Mouse (Mus musculus) neural tube, embryonic 15.5 days (tissue): ENCODE results near the gene Fancb. TPM values are rescaled to one million over a fixed set of nuclear protein-coding genes. Genes with fewer than 3 reads are reported as not detected.

Experiments used
- ATAC-seq: fragments of 200-750 bp; cut with Nextera tagmentation; 2 replicates; pipeline ENCODE4 v1.8.0; 2017; ENCODE audit warnings: mild to moderate bottlenecking, moderate TSS enrichment, moderate library complexity; ENCODE audit not compliant: low FRiP score
- H3K27ac ChIP-seq: fragments of 300-500 bp; sonication (generic); replicated peaks from 2 replicates; pipeline ENCODE4 v1.5.1; 2015; ENCODE audit warnings: mild to moderate bottlenecking, inconsistent platforms
- H3K27me3 ChIP-seq: fragments of 300-500 bp; sonication (generic); replicated peaks from 2 replicates; pipeline ENCODE4 v1.6.1; 2015; ENCODE audit warnings: inconsistent platforms
- H3K36me3 ChIP-seq: fragments of 300-500 bp; sonication (generic); 2 replicates; pipeline ENCODE4 v1.6.1; 2015; ENCODE audit warnings: inconsistent platforms
- H3K4me1 ChIP-seq: fragments of 300-500 bp; sonication (generic); 2 replicates; pipeline ENCODE4 v1.6.1; 2015; ENCODE audit warnings: inconsistent platforms
- H3K4me2 ChIP-seq: fragments of 300-500 bp; sonication (generic); 2 replicates; pipeline ENCODE4 v1.6.1; 2015; ENCODE audit warnings: inconsistent platforms, mild to moderate bottlenecking, moderate library complexity
- H3K4me3 ChIP-seq: fragments of 300-500 bp; sonication (generic); replicated peaks from 2 replicates; pipeline ENCODE4 v1.5.1; 2015; ENCODE audit warnings: mild to moderate bottlenecking, inconsistent platforms
- H3K9ac ChIP-seq: fragments of 300-500 bp; sonication (generic); replicated peaks from 2 replicates; pipeline ENCODE4 v1.6.1; 2015; ENCODE audit warnings: mild to moderate bottlenecking, inconsistent platforms
- H3K9me3 ChIP-seq: fragments of 300-500 bp; sonication (generic); replicated peaks from 2 replicates; pipeline ENCODE4 v1.6.1; 2016; ENCODE audit warnings: inconsistent platforms
- WGBS: fragments of 180-500 bp; shearing (Covaris S2); methylation state at CpG from one replicate; pipeline ENCODE4 v1.1.7; 2015; ENCODE audit warnings: mixed read lengths; 5-methylcytosine and 5-hydroxymethylcytosine counted together
- polyA plus RNA-seq: library from polyadenylated mRNA; unstranded; fragments of >200 nt; fragmentation: Nextera tagmentation; extraction: Ambion mirVana; gene quantifications from 2 replicates; pipeline ENCODE4 v1.2.1, GENCODE M21; 2015

The Fancb gene
- 3.0 and 3.9 TPM in 2 replicates for polyA plus RNA-seq

GRCm38 (mm10) chrX:164980193-164980775, at the start of gene Fancb, which contains the start of gene Mospd2:
Fancb (plus strand) TSS chrX:164980592.
Mospd2 (minus strand) TSS chrX:164980375.
- ATAC-seq, result peak; percentile 99
- Histone ChIP-seq H3K4me3 (peak within 1 kb of the TSS; percentile 57), H3K27me3 (no peaks in the 10 kb centered on the region), H3K4me2 (peak within 1 kb of the TSS; percentile 57), H3K27ac (peak within 1 kb of the TSS; percentile 76), H3K9ac (peak within 1 kb of the TSS; percentile 57), H3K9me3 (no peaks in the 10 kb centered on the region), H3K4me1 (peaks cover 12% of the 10 kb centered on the region; the same call in 1 of the 2 replicates), H3K36me3 (no peaks in the 10 kb centered on the region)
- WGBS, result 14% methylated on average over 26 of the region's 26 CpGs

GRCm38 (mm10) chrX:164941540-164941939, 38.9 kb upstream of the Fancb start:
- Histone ChIP-seq H3K4me1 (no peaks in the 10 kb centered on the region), H3K9ac (no peak overlapping the region), H3K4me3 (no peak overlapping the region), H3K36me3 (peaks cover 7% of the 10 kb centered on the region; the same call in 1 of the 2 replicates), H3K27ac (no peak overlapping the region), H3K4me2 (no peak overlapping the region), H3K9me3 (no peaks in the 10 kb centered on the region), H3K27me3 (no peaks in the 10 kb centered on the region)
- over 99% methylated on average over 5 of the region's 5 CpGs for WGBS
- no peak for ATAC-seq

GRCm38 (mm10) chrX:164951858-164952576, 28.4 kb upstream of the Fancb start:
- Histone ChIP-seq H3K4me2 (no peak overlapping the region), H3K27me3 (no peaks in the 10 kb centered on the region), H3K4me1 (no peaks in the 10 kb centered on the region), H3K9ac (no peak overlapping the region), H3K27ac (no peak overlapping the region), H3K9me3 (no peaks in the 10 kb centered on the region), H3K4me3 (no peak overlapping the region), H3K36me3 (no peaks in the 10 kb centered on the region)
- no peak for ATAC-seq
- 45% methylated on average over 11 of the region's 11 CpGs for WGBS

DNA sequence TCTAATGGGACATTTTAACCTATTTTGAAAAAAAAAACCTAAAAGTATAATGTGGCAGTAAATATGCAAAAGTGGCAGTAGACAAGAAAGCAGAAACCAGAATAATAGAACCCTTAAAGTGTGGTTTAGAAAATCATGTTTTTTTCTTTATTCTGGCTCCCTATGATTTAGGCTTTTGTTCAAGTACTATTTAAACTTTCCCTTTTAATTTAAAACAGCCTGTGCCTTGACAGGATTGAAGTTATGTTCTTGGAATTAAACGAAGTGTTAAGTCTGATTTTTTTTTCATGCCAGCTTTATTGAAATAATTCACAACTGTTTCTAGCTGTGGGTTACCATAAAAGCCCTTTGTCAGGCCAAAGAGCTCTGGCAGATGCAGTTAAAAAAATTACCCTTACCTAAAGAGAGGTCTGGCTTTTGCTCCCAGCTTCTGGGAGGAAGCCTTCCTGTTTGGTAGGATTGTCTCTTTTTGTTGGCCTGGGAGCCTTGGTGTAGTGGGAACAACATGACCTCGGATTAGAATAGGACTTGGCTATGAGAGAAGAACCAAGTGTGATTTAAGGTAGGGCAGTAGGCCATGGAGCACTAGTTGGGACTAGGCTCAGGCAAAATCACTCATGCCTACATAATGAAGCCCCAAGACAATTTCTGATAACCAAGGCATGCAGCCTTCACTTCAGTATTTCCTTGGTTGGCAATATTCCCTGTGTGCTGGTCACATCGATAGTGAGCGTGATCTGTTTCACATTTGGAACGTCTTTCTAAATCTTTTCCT, 27.6 kb upstream of the Fancb start:
- H3K36me3 ChIP-seq, result no peaks in the 10 kb centered on the region
- H3K4me2 ChIP-seq, result no peak overlapping the region
- no peak overlapping the region for H3K9ac ChIP-seq
- H3K4me3 ChIP-seq, result no peak overlapping the region
- WGBS, result 63% methylated on average over 5 of the region's 5 CpGs
- H3K27me3 ChIP-seq, result no peaks in the 10 kb centered on the region
- no peak for ATAC-seq
- no peaks in the 10 kb centered on the region for H3K9me3 ChIP-seq
- no peaks in the 10 kb centered on the region for H3K4me1 ChIP-seq
- no peak overlapping the region for H3K27ac ChIP-seq

DNA sequence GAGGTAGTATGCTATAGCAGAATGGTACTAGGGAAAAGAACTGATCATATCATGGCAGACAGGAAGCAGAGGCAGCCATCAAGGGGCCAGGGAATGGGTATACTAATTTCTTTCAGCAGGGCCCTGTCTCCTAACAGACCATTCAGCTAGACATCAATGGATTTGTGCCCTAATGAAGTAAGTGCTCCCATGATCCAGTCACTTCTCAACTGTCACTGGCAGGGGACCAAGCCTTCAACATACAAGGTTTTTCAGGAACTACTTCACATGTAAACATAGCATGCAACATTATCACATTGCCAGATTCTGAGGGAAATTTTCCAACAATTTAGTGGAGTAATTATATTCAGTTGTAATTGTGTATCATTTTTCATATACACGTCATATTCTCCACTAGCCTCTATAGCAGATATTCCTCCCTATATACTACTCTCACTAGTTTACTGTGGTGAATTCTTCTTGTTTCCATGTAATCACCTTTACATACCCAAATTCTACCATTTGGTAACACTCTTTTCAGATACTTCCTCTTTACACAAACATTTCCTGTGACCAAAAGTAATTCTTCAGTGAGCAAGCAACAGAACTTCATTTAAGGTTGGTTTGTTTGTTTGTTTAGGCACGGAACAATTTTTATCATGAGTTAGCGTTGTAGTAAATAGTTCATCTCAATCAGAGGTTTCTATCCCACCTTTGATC, 14.5 kb upstream of the Fancb start:
- no peak overlapping the region for H3K9ac ChIP-seq
- 82% methylated on average over 3 of the region's 3 CpGs for WGBS
- H3K27ac ChIP-seq, result no peak overlapping the region
- no peaks in the 10 kb centered on the region for H3K9me3 ChIP-seq
- H3K36me3 ChIP-seq, result no peaks in the 10 kb centered on the region
- no peaks in the 10 kb centered on the region for H3K27me3 ChIP-seq
- no peak overlapping the region for H3K4me2 ChIP-seq
- no peak for ATAC-seq
- no peaks in the 10 kb centered on the region for H3K4me1 ChIP-seq
- no peak overlapping the region for H3K4me3 ChIP-seq

DNA sequence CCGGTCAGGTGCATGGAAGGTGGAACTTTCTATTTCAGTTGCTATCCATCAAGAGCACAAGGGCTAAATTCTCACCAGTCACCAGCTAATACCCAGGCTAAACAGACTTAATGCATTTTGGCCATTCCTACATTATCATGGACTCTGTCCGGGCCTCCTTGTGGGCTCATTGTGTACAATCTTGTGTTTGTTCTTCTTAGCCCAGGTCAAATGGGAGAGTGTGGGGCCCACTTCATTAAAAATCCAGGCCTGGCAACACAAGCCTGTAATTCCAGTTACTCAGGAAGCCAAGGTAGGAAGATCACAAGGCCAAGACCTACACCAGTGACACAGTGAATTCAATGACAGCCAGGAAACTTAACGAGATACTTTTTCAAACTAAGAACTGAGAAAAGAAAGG, 9.2 kb upstream of the Fancb start:
- no peak for ATAC-seq
- 91% methylated on average over 3 of the region's 3 CpGs for WGBS
- Histone ChIP-seq H3K9me3 (no peaks in the 10 kb centered on the region), H3K4me3 (no peak overlapping the region), H3K4me2 (no peak overlapping the region), H3K27me3 (no peaks in the 10 kb centered on the region), H3K36me3 (no peaks in the 10 kb centered on the region), H3K27ac (no peak overlapping the region), H3K9ac (no peak overlapping the region), H3K4me1 (no peaks in the 10 kb centered on the region)

- no peaks in the 10 kb centered on the region for H3K27me3 ChIP-seq
- no peak overlapping the region for H3K9ac ChIP-seq
- WGBS, result 90% methylated on average over 2 of the region's 2 CpGs
- H3K4me3 ChIP-seq, result no peak overlapping the region
- no peak for ATAC-seq
- no peaks in the 10 kb centered on the region for H3K36me3 ChIP-seq
- H3K4me1 ChIP-seq, result peaks cover 12% of the 10 kb centered on the region; the same call in 1 of the 2 replicates
- H3K27ac ChIP-seq, result no peak overlapping the region
- peak overlapping the region; percentile 57 for H3K4me2 ChIP-seq
- H3K9me3 ChIP-seq, result no peaks in the 10 kb centered on the region
These were observed 1.5 kb upstream of the Fancb start for GRCm38 (mm10) chrX:164978866-164979265.

- Histone ChIP-seq H3K27me3 (no peaks in the 10 kb centered on the region; the same call in 1 of the 2 replicates), H3K36me3 (no peaks in the 10 kb centered on the region), H3K4me1 (no peaks in the 10 kb centered on the region), H3K4me3 (no peak overlapping the region), H3K9ac (no peak overlapping the region), H3K27ac (no peak overlapping the region), H3K9me3 (no peaks in the 10 kb centered on the region), H3K4me2 (no peak overlapping the region)
- whole genome bisulfite sequencing, result 38% methylated on average over 4 of the region's 4 CpGs
- no peak for ATAC-seq
These were observed 22.7 kb downstream of the Fancb start for GRCm38 (mm10) chrX:165003141-165003540.

DNA sequence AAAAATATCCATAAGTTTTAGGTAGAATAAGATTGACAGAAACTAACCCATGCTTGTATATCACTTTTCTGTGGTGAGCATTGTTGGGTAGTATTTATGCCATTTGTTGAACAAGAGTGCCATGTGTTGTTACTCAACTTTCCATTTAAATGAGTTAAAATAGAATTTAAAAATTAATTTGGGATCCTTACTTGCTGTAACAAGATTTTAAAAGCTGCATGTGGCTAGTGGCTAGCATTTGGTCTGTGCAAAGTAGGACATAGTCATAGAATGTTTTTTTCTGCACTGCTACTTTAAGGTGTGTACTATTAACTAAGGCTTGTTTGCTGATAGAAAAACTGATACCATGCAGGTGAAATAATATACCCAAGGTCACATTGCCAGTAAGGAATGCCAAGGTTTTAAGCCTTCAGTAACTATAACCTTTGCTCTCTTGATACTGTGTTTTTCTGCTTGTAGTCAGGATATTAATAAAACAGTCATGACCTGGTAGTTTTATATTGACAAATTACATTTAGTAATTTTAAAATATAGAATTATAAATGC, 24.5 kb downstream of the Fancb start, which contains the start of gene Gm17604:
Gene Gm17604 (minus strand): TSS at position 51 of the 546 bp plus-strand sequence.
- Histone ChIP-seq H3K4me1 (no peaks in the 10 kb centered on the region), H3K4me3 (no peak within 1 kb of the TSS), H3K4me2 (no peak within 1 kb of the TSS), H3K9me3 (no peaks in the 10 kb centered on the region), H3K36me3 (no peaks in the 10 kb centered on the region), H3K27ac (no peak within 1 kb of the TSS), H3K9ac (no peak within 1 kb of the TSS), H3K27me3 (no peaks in the 10 kb centered on the region; the same call in 1 of the 2 replicates)
- ATAC-seq, result no peak
